12 mouse cellular contexts compared by ENCODE assay signal in the genomic region with DNA sequence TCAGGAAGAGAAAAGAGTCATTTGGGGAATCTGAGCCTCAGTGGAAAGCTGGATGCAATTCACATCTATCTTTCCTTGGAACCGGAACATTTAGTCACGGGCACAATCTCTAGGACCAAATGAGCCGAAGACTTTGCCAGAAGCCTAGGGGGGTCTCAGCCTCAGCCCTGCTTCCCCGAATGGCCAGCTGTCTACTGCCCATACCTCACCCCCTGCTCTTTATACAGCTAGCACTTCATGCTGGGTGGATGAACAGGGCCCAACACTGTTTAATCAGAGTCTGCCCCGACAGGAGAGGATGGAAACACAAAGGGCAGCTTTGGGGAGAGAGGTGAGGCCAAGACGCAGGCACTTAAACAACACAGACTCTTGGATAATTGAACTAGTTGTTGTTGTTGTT. TPM values are rescaled to one million over a fixed set of nuclear protein-coding genes. Genes with fewer than 3 reads are reported as not detected.
DNase-seq lines count a peak whose midpoint lies in the region; ATAC-seq and TF ChIP-seq lines count a peak whose summit lies in the region.
"Had no signal": no experiment of that assay in that cellular context is flagged by ENCODE, and none has a peak within 500 bp of the region (broad histone marks: within the 10 kb centered on the region; RNA-seq: fewer than 3 reads in every experiment).

No protein-coding gene starts in this region.

- no peak overlapping the region for H3K9ac ChIP-seq in forebrain, postnatal 0 days
- no peak overlapping the region for H3K9ac ChIP-seq in hindbrain, embryonic 13.5 days
- H3K9ac ChIP-seq in midbrain, embryonic 15.5 days = no peak overlapping the region
- H3K9ac ChIP-seq: heart, embryonic 13.5 days had no signal

- no peak for TF ChIP-seq CTCF in forebrain, postnatal 0 days (IDR thresholded peaks at IDR 0.05; ENCODE audit: low read depth)

- H3K4me3 ChIP-seq in forebrain, embryonic 10.5 days = no peak overlapping the region
- H3K4me3 ChIP-seq in forebrain, postnatal 0 days (ENCODE audit: low read depth, low read length) = no peak overlapping the region
- H3K4me3 ChIP-seq in hindbrain, embryonic 13.5 days = no peak overlapping the region
- no peak overlapping the region for H3K4me3 ChIP-seq in midbrain, embryonic 15.5 days
- H3K4me3 ChIP-seq: heart, embryonic 13.5 days; left cerebral cortex, adult 2 months had no signal

- WGBS in forebrain, embryonic 10.5 days = 26% methylated on average over 6 of the region's 6 CpGs
- 17% methylated on average over 6 of the region's 6 CpGs for WGBS in forebrain, postnatal 0 days
- WGBS in hindbrain, embryonic 13.5 days = 15% methylated on average over 6 of the region's 6 CpGs
- WGBS in midbrain, embryonic 15.5 days = 22% methylated on average over 6 of the region's 6 CpGs

- no peak for DNase-seq in forebrain, embryonic 10.5 days (ENCODE audit: extremely low spot score, low spot score)
- DNase-seq in forebrain, postnatal 0 days = no peak
- peak; percentile 44 for DNase-seq in embryo, embryonic 10.5 days (ENCODE audit: low spot score)
- no peak for DNase-seq in spleen, postnatal 14 days (ENCODE audit: low spot score in 2 of 2)
- no peak for DNase-seq in urinary bladder, postnatal 10 days (ENCODE audit: low spot score)
- DNase-seq in spleen, postnatal 10 days (ENCODE audit: low spot score in 2 of 2) = no peak
- DNase-seq: cerebellum, postnatal 36 days; kidney, adult 8-10 months had no signal

- H3K27ac ChIP-seq in forebrain, embryonic 10.5 days = peak overlapping the region; percentile 77
- no peak overlapping the region for H3K27ac ChIP-seq in forebrain, postnatal 0 days (ENCODE audit: low read depth, low read length)
- H3K27ac ChIP-seq in hindbrain, embryonic 13.5 days = peak overlapping the region; percentile 80
- peak overlapping the region; percentile 28; the same call in 1 of the 2 replicates for H3K27ac ChIP-seq in midbrain, embryonic 15.5 days
- H3K27ac ChIP-seq: heart, embryonic 13.5 days; left cerebral cortex, adult 2 months had no signal

- no peaks in the 10 kb centered on the region for H3K9me3 ChIP-seq in forebrain, embryonic 10.5 days
- no peaks in the 10 kb centered on the region for H3K9me3 ChIP-seq in forebrain, postnatal 0 days (ENCODE audit: low read length)
- H3K9me3 ChIP-seq in hindbrain, embryonic 13.5 days = no peaks in the 10 kb centered on the region
- no peaks in the 10 kb centered on the region for H3K9me3 ChIP-seq in midbrain, embryonic 15.5 days
- H3K9me3 ChIP-seq: heart, embryonic 13.5 days had no signal

- H3K36me3 ChIP-seq in forebrain, embryonic 10.5 days (replicated peaks) = peaks cover 28% of the 10 kb centered on the region
- H3K36me3 ChIP-seq in forebrain, postnatal 0 days (ENCODE audit: insufficient read depth) = no peaks in the 10 kb centered on the region
- peaks cover 20% of the 10 kb centered on the region for H3K36me3 ChIP-seq in hindbrain, embryonic 13.5 days
- no peaks in the 10 kb centered on the region for H3K36me3 ChIP-seq in midbrain, embryonic 15.5 days (replicated peaks)

- no peak overlapping the region for H3K4me2 ChIP-seq in forebrain, postnatal 0 days (ENCODE audit: low read depth)
- no peak overlapping the region for H3K4me2 ChIP-seq in hindbrain, embryonic 13.5 days
- no peak overlapping the region for H3K4me2 ChIP-seq in midbrain, embryonic 15.5 days
- H3K4me2 ChIP-seq: heart, embryonic 13.5 days had no signal

- peaks cover 14% of the 10 kb centered on the region; the same call in 1 of the 2 replicates for H3K27me3 ChIP-seq in forebrain, embryonic 10.5 days (ENCODE audit: poor library complexity, severe bottlenecking)
- no peaks in the 10 kb centered on the region for H3K27me3 ChIP-seq in forebrain, postnatal 0 days (ENCODE audit: insufficient read depth, low read length)
- no peaks in the 10 kb centered on the region for H3K27me3 ChIP-seq in hindbrain, embryonic 13.5 days
- no peaks in the 10 kb centered on the region for H3K27me3 ChIP-seq in midbrain, embryonic 15.5 days (replicated peaks)
- H3K27me3 ChIP-seq: heart, embryonic 13.5 days had no signal

- peaks cover 73% of the 10 kb centered on the region for H3K4me1 ChIP-seq in forebrain, embryonic 10.5 days
- H3K4me1 ChIP-seq in forebrain, postnatal 0 days (ENCODE audit: insufficient read depth) = peaks cover 7% of the 10 kb centered on the region
- H3K4me1 ChIP-seq in hindbrain, embryonic 13.5 days (replicated peaks) = peaks cover 72% of the 10 kb centered on the region
- H3K4me1 ChIP-seq in midbrain, embryonic 15.5 days = peaks cover 12% of the 10 kb centered on the region

- no peak for ATAC-seq in forebrain, postnatal 0 days
- peak; percentile 59; the same call in 1 of the 2 replicates for ATAC-seq in hindbrain, embryonic 13.5 days (ENCODE audit: low FRiP score)
- no peak; the same call in 1 of the 2 replicates for ATAC-seq in midbrain, embryonic 15.5 days (replicated peaks)

RNA-seq across cellular contexts. Expression of a gene that starts 53.8 kb away (rescaled TPM):
- 9.2 and 9.7 TPM in 2 replicates for polyA plus RNA-seq in forebrain, embryonic 10.5 days (2016; fragmentation: Nextera tagmentation; extraction: Ambion mirVana)
- total RNA-seq in forebrain, postnatal 0 days (2014; rRNA removed) = 19.3 and 20.5 TPM in 2 replicates
- polyA plus RNA-seq in forebrain, postnatal 0 days (2015; fragmentation: Nextera tagmentation; extraction: Ambion mirVana) = 7.2 and 12.8 TPM in 2 replicates
- polyA plus RNA-seq in hindbrain, embryonic 13.5 days (2015; fragmentation: Nextera tagmentation; extraction: Ambion mirVana) = 22.2 and 24.4 TPM in 2 replicates
- polyA plus RNA-seq in midbrain, embryonic 15.5 days (2015; fragmentation: Nextera tagmentation; extraction: Ambion mirVana) = 13.5 and 14.4 TPM in 2 replicates
